Mouse (Mus musculus) G1E (cell line): ENCODE measurements at regions not wholly inside any gene's neighbourhood (a gene's known extent, or its start where the extent isn't known, plus 50 kb on each side); places are given as distances from the start of the nearest gene placed in this dataset.

Experiments used
- ATAC-seq: 2 replicates; pipeline ENCODE4 v1.8.0; 2016; ENCODE audit warnings: mild to moderate bottlenecking; ENCODE audit not compliant: insufficient number of reproducible peaks, poor library complexity, low FRiP score, severe bottlenecking; ENCODE audit errors: extremely low read depth
- DNase-seq: peaks from one replicate; pipeline ENCODE4 v3.0.0; 2012; ENCODE audit warnings: low spot score
- H3K27me3 ChIP-seq: 2 replicates; pipeline ENCODE4 v1.6.1; 2012; ENCODE audit warnings: mild to moderate bottlenecking, low read length, inconsistent platforms; ENCODE audit not compliant: insufficient read depth
- H3K36me3 ChIP-seq: replicated peaks from 2 replicates; pipeline ENCODE3; 2012; ENCODE audit warnings: mild to moderate bottlenecking, inconsistent platforms
- H3K4me1 ChIP-seq: 2 replicates; pipeline ENCODE4 v1.6.1; 2012; ENCODE audit warnings: low read depth, low read length, inconsistent platforms, mixed read lengths; ENCODE audit not compliant: insufficient read depth
- H3K4me3 ChIP-seq: 2 replicates; pipeline ENCODE4 v1.5.1; 2012; ENCODE audit warnings: low read depth, mild to moderate bottlenecking, inconsistent platforms, low read length, moderate library complexity, mixed read lengths
- H3K9me3 ChIP-seq: replicated peaks from 2 replicates; pipeline ENCODE4 v1.6.1; 2012; ENCODE audit warnings: inconsistent platforms
- CTCF ChIP-seq: IDR thresholded peaks from 2 replicates; pipeline ENCODE4 v1.5.1; 2012; ENCODE audit warnings: low read depth, low read length, inconsistent platforms, mixed read lengths
- GATA1 ChIP-seq: IDR thresholded peaks from 2 replicates; pipeline ENCODE4 v1.6.1; 2012; ENCODE audit warnings: borderline replicate concordance, low read length, inconsistent platforms, mixed read lengths
- GATA2 ChIP-seq: IDR thresholded peaks from 2 replicates; pipeline ENCODE4 v1.6.1; 2012; ENCODE audit warnings: low read depth, low read length, inconsistent platforms, borderline replicate concordance
- POLR2AphosphoS5 ChIP-seq: IDR thresholded peaks from 2 replicates; pipeline ENCODE4 v1.6.1; 2012; ENCODE audit warnings: low read depth, low read length, inconsistent platforms; ENCODE audit not compliant: insufficient replicate concordance
- TAL1 ChIP-seq: conservative IDR thresholded peaks from 2 replicates; pipeline ENCODE4 v1.6.1; 2012; ENCODE audit warnings: low read depth, low read length, inconsistent platforms, mixed read lengths

DNA sequence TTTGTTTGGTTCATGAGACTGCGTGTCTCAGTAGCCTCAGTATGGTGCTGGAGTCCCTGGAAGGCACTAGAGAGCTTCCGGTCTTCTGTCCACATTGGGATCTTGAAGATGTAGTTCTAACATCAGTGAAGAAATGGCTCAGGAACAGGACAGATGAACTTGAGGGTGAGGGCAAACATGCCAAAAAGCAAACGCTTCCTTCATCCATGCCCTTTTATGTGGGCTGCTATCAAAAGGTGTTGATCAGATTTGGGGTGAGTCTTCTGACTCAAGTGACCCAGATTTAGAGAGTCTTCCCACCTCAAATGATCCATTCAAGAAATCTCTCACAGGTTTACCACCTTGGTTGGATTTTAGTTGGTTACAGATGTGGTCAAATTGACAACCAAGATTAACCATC, 304.1 kb upstream of the Klf3 start:
- Histone ChIP-seq H3K36me3 (no peaks in the 10 kb centered on the region), H3K4me1 (peaks cover 9% of the 10 kb centered on the region), H3K4me3 (no peak overlapping the region), H3K27me3 (0 out of 2 replicates have a peak, but pooled peaks cover 9% of the 10 kb centered on the region), H3K9me3 (no peaks in the 10 kb centered on the region)
- DNase-seq = no peak
- TF ChIP-seq TAL1 = no peak
- TF ChIP-seq POLR2AphosphoS5 = no peak
- TF ChIP-seq GATA1 = no peak
- no peak for TF ChIP-seq CTCF
- TF ChIP-seq GATA2 = no peak
- no peak for ATAC-seq

DNA sequence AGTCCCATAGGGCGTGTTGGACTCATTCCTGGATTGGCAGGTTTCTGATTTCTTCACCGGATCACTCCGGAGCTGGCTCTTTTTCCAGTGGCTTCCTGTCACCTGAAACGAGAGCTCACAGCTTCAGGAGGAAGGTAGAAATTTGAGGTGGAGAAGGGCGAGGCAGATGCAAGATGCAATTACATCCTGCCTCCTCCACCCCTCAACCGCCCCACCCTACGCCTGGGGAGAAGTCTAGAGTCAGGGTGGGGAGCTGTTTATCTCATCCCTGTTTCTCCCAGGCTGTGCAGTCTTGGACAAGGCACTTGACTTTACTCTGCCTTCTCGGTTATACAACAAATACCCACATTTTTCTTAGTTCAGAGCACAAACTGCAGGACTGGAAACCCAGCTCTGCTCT, 302.8 kb upstream of the Klf3 start:
- H3K27me3 ChIP-seq = 0 out of 2 replicates have a peak, but pooled peaks cover 9% of the 10 kb centered on the region
- no peak for ATAC-seq
- no peak for TF ChIP-seq GATA1
- no peak for DNase-seq
- H3K4me3 ChIP-seq = no peak overlapping the region
- H3K9me3 ChIP-seq = no peaks in the 10 kb centered on the region
- no peaks in the 10 kb centered on the region for H3K36me3 ChIP-seq
- peaks cover 18% of the 10 kb centered on the region for H3K4me1 ChIP-seq

DNA sequence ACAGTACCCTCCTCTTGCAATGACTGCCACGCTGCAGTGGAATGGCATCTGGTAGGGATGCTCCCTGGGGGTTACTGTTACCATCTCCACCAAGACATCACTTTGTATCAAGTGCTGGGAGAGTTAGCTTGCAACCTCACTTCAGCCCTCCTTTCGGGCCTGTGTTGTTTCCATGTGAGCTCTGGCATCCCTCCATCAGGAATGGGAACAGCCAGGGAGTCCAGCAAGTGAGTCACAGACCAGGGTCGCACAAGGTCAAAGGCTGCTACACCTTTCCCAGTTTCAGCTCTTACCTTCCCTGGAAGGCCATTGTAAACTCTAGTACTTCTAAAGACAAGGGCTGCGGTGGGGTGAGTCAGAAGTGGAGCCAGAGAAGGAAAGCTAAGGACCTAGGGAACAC, 302.3 kb upstream of the Klf3 start:
- H3K36me3 ChIP-seq = no peaks in the 10 kb centered on the region
- H3K9me3 ChIP-seq = no peaks in the 10 kb centered on the region
- DNase-seq = no peak
- H3K4me3 ChIP-seq = no peak overlapping the region
- H3K27me3 ChIP-seq = 0 out of 2 replicates have a peak, but pooled peaks cover 9% of the 10 kb centered on the region
- H3K4me1 ChIP-seq = peaks cover 21% of the 10 kb centered on the region
- TF ChIP-seq TAL1 (no peak), GATA2 (no peak), GATA1 (no peak), POLR2AphosphoS5 (no peak), CTCF (no peak)
- no peak for ATAC-seq

DNA sequence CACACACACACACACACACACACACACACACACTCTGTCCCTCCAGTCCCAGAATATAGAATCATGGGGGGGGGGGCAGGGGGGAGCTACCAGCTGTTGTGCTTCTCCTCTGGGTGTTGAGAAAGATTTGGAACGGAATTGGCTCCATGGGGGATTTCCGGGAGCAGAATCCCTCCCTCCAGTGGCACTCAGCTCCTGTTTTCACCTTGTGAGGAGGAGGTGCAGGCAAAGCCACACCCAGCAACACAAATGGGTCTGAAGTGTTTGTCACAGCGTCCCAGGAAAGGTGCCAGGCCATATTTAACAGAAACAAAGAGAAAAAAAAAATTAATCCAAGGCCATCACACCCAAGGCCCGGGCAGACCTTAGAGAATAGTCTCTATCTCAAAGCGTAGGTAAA, 301.4 kb upstream of the Klf3 start:
- H3K9me3 ChIP-seq = no peaks in the 10 kb centered on the region
- H3K36me3 ChIP-seq = no peaks in the 10 kb centered on the region
- peaks cover 29% of the 10 kb centered on the region for H3K4me1 ChIP-seq
- ATAC-seq = no peak
- H3K4me3 ChIP-seq = no peak overlapping the region
- H3K27me3 ChIP-seq = 0 out of 2 replicates have a peak, but pooled peaks cover 9% of the 10 kb centered on the region
- DNase-seq = no peak
- no peak for TF ChIP-seq POLR2AphosphoS5
- TF ChIP-seq TAL1 = no peak
- TF ChIP-seq CTCF = no peak

DNA sequence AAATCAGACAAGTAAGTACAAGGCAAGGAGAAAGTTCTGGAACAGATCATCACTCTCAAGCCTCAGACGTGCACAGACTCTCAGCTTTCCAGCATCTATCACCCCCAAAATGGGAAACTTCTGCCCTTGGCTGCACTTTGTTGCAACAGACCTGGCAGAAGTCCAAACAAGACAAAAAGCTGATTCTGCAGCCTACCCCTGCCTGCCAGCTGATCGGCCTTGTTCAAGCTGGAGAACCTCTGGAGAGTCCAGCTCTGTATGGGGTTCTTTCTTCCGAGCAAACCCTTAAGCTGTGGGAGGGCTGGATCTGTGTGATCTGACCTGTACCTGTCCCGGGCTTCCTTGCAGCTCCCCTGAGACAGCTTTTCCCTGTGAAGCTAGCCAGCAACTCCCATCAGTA, 299.7 kb upstream of the Klf3 start:
- no peaks in the 10 kb centered on the region for H3K36me3 ChIP-seq
- H3K9me3 ChIP-seq = no peaks in the 10 kb centered on the region
- H3K4me3 ChIP-seq = no peak overlapping the region
- DNase-seq (no peak), ATAC-seq (no peak)
- TF ChIP-seq TAL1 (no peak), GATA1 (no peak), GATA2 (no peak), POLR2AphosphoS5 (no peak), CTCF (no peak)
- H3K4me1 ChIP-seq = peaks cover 41% of the 10 kb centered on the region
- H3K27me3 ChIP-seq = 0 out of 2 replicates have a peak, but pooled peaks cover 6% of the 10 kb centered on the region

DNA sequence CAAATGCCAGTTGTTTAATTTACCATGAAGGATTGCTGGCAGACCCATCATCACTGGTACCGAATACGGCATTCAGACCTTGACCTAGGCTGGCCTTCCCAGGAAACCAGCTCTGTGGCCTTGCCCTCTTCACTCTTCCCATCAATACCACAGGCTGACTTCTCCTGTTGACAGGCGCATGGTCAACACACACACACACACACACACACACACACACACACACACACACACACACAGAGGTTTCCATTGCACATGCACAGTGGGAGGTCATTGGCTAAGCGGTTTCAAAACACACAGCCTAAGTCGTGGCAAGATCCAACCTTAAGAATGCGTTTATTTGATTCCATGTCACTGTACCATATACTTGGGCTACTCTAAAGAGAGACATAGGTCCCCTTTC, 298.7 kb upstream of the Klf3 start:
- no peak overlapping the region; the same call in 1 of the 2 replicates for H3K4me3 ChIP-seq
- DNase-seq = no peak
- TF ChIP-seq TAL1 (no peak), GATA2 (no peak), GATA1 (no peak), CTCF (no peak), POLR2AphosphoS5 (no peak)
- peaks cover 50% of the 10 kb centered on the region for H3K4me1 ChIP-seq
- 0 out of 2 replicates have a peak, but pooled peaks cover 6% of the 10 kb centered on the region for H3K27me3 ChIP-seq
- ATAC-seq = no peak
- no peaks in the 10 kb centered on the region for H3K9me3 ChIP-seq
- H3K36me3 ChIP-seq = no peaks in the 10 kb centered on the region

DNA sequence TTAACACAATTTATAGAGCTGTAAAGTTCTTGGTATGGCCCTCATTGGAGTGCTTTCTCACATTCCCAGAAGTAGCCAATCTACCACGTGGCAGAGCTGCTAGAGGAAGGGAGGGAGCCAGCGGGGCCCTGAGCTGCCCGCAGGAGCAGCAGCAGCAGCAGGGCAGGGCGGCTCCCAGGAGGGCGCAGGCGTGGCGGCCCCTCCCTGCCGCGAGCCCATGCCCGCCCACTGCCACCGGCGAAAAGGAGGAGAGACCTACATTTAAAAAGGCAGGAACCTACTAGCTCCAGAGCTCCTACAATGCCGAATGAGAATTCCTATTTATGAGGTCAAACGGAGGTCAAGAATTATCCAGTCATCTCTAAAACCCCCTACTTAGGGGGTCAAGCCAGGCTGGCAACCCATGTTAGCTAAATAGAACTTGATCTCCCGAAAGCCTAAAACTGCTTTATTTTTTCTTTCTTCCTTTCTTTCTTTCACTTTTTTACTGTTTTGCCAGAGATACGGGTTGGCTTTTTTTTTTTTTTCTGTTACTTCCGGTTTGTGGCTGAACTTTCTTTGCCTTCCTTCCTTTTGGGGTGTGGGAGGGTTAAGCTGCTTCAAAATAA, 297.9 kb upstream of the Klf3 start:
- H3K4me1 ChIP-seq = peaks cover 55% of the 10 kb centered on the region
- DNase-seq (peak; percentile 78), ATAC-seq (peak; percentile 84)
- no peaks in the 10 kb centered on the region for H3K36me3 ChIP-seq
- no peak for TF ChIP-seq TAL1
- no peak for TF ChIP-seq POLR2AphosphoS5
- TF ChIP-seq GATA1 = no peak
- TF ChIP-seq CTCF = no peak
- TF ChIP-seq GATA2 = no peak
- peak overlapping the region; percentile 65 for H3K4me3 ChIP-seq
- H3K27me3 ChIP-seq = 0 out of 2 replicates have a peak, but pooled peaks cover 6% of the 10 kb centered on the region
- H3K9me3 ChIP-seq = no peaks in the 10 kb centered on the region
